Mouse (Mus musculus) ovary, postnatal 10 days (tissue): Measurements from ENCODE around the gene Pofut2.

Experiments used
- DNase-seq: peaks from one replicate; pipeline ENCODE4 v3.0.0; 2022; ENCODE audit warnings: low spot score

Gene Pofut2

DNA sequence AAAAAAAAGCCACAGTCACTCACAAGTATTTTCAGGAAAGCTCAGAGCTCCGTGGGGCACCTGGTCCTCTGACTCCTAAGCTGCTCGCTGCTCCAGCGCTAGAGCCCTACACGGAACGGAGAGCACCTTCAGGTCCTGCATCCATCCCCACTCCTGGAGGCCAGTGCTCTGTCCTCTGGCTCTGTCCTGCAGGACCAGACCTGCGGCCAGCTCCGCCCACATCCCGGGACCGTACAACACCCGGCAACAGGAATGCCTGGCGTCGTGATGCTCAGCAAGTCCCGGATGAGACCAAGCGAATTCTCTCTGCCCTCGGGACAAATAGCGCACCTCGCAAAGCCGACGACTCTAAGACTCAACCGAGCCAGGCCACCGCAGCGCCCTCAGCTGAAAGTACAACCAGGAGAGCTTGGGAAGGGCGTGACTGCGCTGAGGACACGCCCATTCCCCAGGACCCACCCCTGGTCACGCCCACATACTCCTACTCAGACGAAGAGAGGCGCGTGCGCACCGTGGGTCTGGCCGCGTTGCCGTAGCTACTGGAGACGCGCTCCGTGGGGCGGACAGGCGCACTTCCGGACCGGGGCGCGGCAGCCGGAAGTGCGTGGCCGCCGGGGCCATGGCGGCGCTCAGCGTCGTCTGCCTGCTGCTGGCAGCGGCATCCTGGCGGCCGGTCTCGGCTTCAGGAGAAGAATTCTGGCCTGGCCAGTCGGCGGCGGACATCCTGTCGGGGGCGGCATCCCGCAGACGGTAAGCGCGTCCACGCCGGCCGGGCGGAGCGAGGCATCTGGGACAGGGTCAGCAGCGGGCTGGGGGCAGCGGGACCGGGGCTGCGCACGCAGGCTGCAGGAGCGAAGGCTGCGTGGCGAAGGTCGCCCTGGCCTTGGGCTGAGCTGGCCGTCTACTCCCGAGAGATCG is at the start of gene Pofut2:
Pofut2 (plus strand) TSS at position 515 of the 918 bp plus-strand sequence.
- DNase-seq = peak; percentile 79

- DNase-seq = no peak
Measured at GRCm38 (mm10) chr10:77209261-77209660, 49.8 kb upstream of the Pofut2 start.

DNA sequence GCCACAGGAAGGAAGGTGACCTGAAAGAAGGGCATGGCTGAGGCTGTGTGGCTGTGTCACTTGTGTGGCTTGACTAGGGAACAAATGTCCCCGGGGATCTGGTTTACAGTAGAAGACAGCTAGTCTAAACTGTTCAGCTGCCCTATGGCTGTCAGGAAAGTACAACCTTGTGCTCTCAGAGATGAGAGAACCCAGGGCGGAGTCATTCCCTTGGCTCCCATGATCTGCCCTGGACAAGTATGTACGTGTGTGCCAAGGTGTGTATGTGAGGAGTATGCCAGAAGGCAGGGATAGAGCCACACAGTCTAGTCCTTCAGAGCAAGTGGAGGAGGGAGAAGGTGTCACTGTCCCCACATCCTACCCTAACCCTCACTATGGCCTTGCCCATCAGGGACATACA is 48.4 kb upstream of the Pofut2 start:
- no peak for DNase-seq

DNA sequence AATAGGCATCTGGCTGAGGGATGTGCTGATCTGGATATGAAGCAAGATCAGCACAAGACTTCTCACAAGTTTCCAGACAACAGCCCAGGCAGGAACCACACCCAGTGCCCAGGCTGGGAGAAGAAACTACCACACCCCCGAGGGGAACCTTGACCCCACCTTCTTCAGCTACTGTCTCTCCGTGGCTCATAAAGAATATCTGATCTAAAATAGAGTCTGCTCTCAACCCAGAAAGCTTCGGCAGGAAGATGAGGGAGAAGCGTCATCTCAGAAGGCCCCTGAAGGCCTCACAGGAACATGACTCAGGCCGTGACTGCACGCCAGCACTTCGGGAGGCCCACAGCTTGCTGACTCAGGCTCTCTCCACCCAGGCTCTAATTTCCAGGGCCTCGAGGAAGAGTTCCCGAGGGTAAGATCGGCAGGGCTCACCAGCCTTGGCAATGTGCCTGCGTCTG is 47.9 kb upstream of the Pofut2 start:
- DNase-seq = no peak

GRCm38 (mm10) chr10:77212354-77213120 is 46.5 kb upstream of the Pofut2 start:
- DNase-seq = no peak

GRCm38 (mm10) chr10:77213483-77213882 is 45.5 kb upstream of the Pofut2 start:
- no peak for DNase-seq

- no peak for DNase-seq
Measured at GRCm38 (mm10) chr10:77214586-77214985, 44.4 kb upstream of the Pofut2 start.

DNA sequence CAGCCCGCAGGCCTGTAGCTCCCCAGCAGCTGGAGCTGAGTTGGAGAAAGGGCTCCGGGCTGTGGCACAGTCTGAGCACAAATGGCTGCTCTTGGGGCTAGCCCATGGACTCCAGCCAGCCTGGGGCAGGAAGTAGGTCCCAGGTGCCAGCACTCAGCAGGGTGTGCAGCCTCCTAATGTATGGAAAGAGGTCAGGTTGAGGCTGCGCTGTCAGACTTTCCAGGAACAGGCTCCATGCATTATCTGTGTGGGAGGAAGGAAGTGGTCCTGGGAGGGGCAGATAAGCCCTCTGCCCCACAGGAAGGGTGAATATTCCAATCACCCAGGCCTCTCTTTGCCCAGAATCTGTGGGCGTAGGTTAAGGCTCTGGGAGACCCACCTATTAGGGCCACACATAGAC is 43.4 kb upstream of the Pofut2 start:
- no peak for DNase-seq

- DNase-seq = no peak
Measured at GRCm38 (mm10) chr10:77216313-77216712, 42.7 kb upstream of the Pofut2 start.

DNA sequence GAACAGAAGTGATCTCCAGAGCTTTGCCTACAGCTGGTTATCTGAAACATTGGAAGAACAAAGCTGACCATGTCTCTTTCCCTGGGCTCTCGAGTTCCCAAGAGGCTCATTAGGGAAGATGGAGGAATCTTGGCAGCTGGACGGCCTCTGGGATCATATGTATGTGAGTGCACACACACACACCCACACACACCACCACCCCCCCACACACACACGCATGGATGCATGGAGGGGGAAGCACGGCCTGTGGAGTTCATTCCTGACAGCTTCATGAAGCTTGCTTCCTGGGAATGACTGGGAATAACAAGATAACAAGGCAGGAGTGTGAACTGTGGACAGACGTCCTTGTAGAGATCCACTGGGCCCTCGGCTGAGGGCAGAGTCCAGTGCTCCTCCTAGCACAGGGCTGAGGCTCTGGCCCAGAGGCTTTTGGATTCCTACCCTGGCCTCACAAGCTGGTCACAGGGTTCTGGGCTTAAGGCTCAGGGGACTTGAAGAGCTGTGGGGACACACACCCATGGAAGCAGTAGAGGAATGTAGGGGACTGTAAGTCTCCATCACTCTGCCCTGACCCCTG is 41.8 kb upstream of the Pofut2 start:
- no peak for DNase-seq

DNA sequence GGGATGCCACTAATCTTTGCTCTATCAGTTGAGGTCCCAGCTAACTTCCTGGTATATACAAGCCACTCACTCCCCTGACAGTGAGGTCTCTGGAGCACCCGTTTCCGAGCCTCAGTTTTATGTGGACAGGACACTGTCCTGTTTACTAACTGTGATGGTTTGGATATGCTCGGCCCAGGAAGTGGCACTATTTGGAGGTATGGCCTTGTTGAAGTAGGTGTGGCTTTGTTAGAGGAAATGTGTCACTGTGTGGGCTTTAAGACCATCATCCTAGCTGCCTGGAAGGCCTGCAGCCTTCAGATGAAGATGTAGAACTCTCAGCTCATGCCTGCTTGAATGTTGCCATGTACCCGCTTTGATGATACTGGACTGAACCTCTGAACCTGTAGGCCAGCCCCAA is 41.0 kb upstream of the Pofut2 start:
- no peak for DNase-seq

- DNase-seq = no peak
Measured at GRCm38 (mm10) chr10:77219411-77220025, 39.5 kb upstream of the Pofut2 start.

DNA sequence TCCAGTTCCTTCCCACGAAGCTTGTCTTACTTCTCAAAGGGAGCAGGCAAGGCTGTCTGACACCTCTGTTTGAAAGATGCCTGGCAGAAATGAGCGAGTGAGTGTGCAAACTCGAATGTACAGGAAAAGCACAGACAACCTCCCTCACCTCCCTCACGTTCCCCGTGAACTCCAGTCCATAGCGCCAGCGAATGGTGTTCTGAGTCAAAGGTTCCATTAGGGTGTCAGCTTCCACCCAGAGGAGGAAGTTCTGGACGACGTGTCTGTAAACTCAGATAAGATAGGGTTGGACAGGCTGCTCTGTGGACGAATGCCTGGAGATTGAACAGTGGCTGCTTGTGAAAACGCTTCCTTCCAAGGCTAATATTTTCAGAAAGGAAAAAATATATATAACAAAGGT is 37.9 kb upstream of the Pofut2 start:
- no peak for DNase-seq

DNA sequence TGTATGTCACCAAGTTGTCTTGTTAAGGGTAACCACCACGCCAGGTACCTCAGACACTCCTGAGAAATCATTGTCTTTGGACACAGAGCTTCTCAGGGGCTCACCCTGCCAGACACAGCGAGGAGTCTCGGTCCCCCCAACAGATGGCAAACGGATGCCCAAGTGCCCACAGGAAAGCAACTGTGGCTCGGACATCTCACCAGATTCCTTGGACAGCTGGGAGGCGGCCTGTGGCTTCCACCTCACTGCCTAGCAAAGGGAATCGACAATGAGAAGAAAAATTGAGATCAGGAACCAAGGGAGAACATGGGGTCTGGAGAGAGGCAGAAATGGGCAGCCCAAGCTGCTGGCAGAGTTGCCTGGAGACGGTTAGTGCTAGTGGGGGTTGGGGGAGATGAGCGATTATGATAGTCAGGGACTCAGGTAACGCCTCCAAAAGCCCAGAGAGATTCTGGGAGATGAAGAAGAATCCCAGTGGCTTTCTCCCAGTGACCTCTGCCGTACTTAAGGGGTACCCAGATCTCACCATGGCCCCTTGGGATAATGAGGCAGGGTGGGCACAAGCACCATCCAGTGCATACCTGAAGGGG is 36.0 kb upstream of the Pofut2 start:
- no peak for DNase-seq

GRCm38 (mm10) chr10:77224390-77224789 is 34.6 kb upstream of the Pofut2 start:
- DNase-seq = no peak

GRCm38 (mm10) chr10:77225414-77225813 is 33.6 kb upstream of the Pofut2 start:
- DNase-seq = no peak

- no peak for DNase-seq
Measured at GRCm38 (mm10) chr10:77225995-77226688, 32.9 kb upstream of the Pofut2 start.

- no peak for DNase-seq
Measured at GRCm38 (mm10) chr10:77226691-77227367, 32.2 kb upstream of the Pofut2 start.

GRCm38 (mm10) chr10:77227368-77227723 is 31.7 kb upstream of the Pofut2 start:
- DNase-seq = no peak
